Mouse (Mus musculus) small intestine, adult 2 months (tissue): ENCODE measurements around the gene Satb2.

Source experiments
- CTCF ChIP-seq: fragments of 200-500 bp; IDR thresholded peaks from 2 replicates; pipeline ENCODE4 v1.5.1; 2012; ENCODE audit warnings: low read depth, mild to moderate bottlenecking, control low read depth, inconsistent platforms, low read length, moderate library complexity, mixed read lengths; ENCODE audit not compliant: insufficient replicate concordance, insufficient read length; ENCODE audit errors: extremely low read depth
- POLR2A ChIP-seq: fragments of 200-500 bp; IDR thresholded peaks from 2 replicates; pipeline ENCODE4 v1.6.1; 2012; ENCODE audit warnings: low read depth, mild to moderate bottlenecking, control low read depth, inconsistent platforms, low read length, moderate library complexity

DNA sequence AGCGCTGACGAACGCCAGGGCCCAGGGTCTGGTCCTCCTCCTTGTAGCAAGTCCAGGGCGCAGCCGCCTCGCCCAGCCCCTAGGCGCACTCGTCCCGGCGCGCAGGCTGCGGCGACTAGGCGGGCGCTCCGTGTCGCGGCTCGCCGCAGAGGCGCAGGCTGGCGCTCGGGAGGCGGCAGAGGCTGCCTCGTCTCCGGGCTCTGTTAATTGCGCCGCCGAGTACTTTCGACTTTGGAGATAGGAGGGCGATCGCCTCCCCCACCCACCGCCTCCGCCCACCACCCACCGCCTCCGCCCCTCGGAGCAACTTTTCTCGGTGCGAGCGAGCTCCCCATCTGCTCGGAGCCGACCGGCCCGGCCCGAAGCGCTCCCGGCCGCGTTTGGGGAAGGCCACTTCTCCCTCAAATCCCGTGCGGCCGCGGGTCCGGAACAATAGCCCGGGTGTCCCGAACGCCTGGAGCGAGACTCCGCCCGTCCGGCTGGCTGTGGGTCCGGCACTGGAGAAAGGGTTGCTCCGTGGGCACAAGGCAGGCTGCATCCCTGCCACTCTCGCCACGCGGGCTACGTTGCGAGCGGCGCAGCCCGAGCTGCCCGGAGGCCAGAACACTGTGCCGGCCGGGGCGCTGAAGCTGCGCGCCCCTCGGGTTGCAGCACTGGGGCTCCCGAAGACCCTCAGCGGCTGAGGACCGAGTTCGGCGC, 6.0 kb downstream of the Satb2 start:
- TF ChIP-seq CTCF: no peak
- no peak for TF ChIP-seq POLR2A
